Mouse (Mus musculus): ENCODE measurements around the gene Hba-a2.
A peak's percentile ranks its signal among the peaks of the same experiment; 100 is the strongest.
"Not testable (repeated sequence)": the region's sequence is repeated elsewhere in the genome, so short reads cannot be mapped to it uniquely, and the experiment has no call there.

Gene Hba-a2

DNA sequence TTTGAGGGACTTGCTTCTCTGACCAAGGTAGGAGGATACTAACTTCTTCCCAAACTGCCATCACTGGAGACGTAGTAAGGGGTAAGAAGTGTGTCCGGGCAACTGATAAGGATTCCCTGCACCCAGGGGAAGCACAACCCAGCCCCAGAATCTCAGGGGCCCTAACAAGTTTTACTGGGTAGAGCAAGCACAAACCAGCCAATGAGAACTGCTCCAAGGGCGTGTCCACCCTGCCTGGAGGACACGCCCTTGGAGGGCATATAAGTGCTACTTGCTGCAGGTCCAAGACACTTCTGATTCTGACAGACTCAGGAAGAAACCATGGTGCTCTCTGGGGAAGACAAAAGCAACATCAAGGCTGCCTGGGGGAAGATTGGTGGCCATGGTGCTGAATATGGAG lies at the start of gene Hba-a2:
TSS of gene Hba-a2 (plus strand) at position 287 of the 400 bp plus-strand sequence.
- not testable (repeated sequence) for DNase-seq (ENCODE audit: low spot score in 2 of 2)

DNA sequence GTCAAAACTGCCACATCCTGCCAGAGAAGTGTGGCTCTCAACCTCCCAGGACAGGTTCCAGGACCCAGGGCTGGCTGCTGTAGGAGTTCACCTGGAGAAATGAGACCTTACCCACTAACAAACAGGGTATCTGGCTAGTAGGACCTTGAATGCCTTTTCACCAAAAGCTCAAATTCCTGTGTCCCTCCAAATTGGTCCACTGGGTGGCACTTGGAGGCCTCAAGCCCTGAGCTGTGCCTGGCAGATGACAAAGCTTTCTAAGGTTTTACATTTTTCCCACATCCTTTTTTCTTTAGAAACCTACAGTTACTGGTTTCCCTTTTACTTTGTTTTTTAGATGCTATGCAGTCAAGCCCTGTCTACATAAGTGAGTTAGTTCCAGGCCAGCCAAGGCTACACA lies 49.2 kb upstream of the Hba-a2 start:
- no peak for DNase-seq (ENCODE audit: low spot score in 2 of 2)

DNA sequence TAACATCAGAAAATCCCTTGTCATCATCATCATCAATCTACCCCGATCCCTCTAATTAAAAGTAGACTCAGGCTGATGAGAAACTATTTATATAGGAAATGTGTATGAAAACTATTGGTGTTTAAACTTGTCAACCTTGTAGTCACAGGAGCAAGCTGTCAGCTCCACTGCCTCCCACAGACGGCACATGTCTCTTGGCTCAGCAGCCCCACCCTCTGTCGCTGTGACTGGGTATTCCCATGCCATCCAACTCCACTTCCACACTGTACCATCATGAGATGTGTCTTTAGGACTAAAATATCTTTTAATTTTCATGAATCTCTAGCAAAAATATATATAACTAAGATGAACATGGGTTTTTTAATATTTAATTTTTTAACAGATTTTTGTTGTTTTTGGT lies 47.9 kb upstream of the Hba-a2 start:
- no peak for DNase-seq (ENCODE audit: low spot score in 2 of 2)

DNA sequence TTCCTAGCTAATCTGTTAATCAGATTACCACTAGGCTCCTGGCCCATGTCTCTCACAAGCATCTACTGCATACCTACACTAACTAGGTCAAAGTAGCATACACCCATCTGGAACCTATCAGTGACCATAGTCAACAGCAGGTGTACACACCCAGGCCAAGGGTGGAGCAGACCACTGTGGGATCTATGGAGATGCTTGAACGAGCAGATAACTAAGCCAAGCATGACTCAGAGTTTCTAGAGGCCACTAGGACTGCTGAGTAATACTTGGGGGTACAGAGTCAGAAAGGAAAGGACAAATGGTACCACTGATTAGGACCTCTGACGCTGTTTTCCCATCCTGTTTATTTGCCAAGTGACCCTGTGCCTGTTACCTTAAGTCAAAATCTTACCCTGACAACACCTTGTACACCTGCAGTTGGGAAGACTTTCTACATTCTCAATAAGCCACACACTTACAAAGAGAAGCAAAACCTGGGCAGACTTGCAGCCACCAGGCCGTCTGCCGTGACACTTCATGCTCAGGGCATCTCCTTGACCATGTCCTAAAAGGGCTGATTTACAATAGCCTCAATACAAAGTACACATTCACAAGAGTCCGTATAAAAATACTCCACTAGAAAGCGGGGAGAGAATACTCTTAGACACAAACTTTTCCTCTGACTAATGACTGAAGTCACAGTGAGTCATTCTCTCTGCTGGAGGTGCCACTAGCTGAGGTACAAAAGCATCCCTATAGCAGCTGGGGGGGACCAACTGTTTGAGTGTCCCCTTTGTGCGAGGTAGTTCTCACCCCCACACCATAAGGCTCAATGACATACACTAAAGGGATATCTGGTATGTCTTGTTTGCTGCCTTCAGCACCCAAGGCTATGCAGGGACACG lies 45.2 kb upstream of the Hba-a2 start:
- DNase-seq (ENCODE audit: low spot score in 2 of 2): no peak

DNA sequence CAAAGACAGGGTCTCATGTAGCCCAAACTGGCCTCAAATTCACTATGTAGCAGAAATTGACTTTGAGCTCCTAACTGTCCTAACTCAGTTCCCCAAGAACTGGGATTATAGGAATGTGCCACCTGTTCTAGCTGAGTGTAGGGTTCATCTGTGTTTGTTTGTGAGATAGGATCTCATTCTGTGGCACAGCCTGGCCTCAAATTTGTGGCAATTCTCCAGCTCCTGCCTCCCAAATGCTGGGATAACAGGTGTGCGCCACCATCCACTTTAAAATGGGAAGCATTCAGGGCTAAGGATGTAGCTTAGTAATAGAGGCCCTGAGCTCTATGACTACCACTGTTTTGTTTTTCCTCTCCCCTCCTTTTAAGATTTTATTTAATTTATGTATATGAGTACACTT lies 43.2 kb upstream of the Hba-a2 start:
- no peak for DNase-seq (ENCODE audit: low spot score in 2 of 2)

DNA sequence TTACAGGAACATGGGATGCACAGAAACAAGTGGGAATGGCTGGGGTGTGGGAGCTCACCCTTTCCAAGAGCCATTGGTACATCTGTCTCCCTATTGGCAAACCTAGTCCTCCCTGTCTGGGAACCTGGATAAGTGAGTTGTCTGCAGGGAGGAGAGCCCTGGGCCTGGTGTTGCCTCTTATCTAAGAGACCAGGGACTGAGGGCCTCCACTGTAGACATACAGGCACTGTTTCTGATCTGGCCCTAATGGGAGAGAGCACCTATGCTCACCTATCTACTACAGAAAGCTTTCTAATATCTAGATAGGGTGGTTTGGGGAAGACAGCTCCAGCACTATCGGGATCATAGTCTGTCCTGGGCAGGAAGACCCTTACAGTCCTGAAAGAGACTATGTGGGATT lies 40.1 kb upstream of the Hba-a2 start:
- DNase-seq (ENCODE audit: low spot score in 2 of 2): no peak

DNA sequence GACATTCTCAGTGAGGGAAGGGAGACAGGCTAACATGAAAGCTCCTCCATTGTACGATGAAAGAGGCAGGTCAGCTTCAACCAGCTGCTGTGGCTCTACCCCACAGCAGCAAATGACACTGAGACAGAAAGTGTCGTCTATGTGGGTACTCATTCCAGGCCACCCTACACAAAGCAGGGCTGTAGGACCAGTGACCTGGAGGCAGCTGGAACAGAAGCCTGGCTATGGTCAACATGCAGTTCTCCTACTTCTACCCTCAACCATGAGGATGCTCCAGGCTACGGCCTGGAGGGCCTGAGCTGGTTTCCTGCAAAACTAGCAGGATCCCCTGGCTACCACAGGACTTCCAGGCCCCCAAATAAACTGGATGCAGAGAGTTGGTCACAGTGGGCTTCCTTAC lies 39.7 kb upstream of the Hba-a2 start:
- no peak for DNase-seq (ENCODE audit: low spot score in 2 of 2)

DNA sequence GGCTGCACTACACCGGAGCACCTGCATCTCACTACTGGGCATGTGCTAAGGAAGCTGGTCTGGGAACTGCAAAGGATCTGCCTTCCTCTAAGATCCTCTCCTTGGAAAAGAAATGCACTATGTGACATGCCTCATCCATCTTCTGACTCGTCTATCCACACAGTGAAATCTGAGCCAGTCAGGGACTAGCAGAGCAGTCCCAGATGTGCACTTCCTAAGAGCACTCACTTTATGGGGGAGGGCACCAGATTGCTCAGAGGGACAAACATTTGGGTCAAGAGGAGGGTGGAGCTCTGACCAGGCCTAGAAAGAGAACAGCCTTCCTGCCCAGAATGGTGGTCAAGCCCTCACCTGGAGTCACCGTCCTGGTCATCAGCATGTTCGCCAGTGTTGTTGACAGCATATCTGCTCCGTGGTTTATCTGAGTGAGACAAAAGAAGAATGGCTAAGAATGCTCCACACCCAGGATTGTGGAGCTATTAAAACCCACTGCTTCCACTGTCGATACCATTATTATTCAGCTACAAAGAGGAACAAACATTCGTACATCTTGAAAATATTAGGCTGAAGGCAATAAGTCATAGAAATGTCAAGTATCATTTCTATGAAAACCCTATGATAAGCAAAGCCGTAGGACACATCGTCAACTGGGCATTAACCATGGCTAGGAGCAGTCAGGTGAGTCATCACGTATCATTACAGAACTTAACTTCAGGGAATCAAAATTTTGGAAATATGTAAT lies 33.4 kb upstream of the Hba-a2 start:
- DNase-seq (ENCODE audit: low spot score in 2 of 2): no peak

DNA sequence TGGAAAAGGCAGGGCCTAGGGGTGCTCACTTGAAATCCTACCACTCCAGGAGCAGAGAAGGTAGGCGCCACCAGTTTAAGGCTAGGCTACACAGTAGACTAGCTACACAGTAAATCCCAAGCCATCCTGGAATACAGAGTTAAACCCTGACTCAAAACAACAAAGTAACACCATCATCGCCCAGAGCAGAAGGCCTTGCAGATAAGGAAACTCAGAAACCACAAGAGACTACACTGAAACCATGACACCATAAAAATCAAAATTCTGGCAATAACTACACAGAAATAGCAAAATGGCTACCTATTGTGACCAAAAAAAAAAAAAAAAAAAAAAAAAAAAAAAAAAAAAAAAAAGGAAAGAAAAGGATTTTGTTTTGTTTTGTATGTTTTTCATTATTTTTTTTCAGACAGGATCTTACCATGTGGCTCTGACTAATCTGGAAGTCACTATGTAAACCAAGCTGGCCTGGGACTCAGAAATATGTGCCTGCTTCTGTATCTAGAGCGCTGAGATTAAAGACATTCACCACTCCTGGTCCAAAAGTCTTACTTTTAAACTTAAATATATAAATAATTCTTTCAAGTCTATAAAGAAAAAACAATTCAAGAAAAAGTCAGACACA lies 31.1 kb upstream of the Hba-a2 start:
- DNase-seq (ENCODE audit: low spot score in 2 of 2): no peak

DNA sequence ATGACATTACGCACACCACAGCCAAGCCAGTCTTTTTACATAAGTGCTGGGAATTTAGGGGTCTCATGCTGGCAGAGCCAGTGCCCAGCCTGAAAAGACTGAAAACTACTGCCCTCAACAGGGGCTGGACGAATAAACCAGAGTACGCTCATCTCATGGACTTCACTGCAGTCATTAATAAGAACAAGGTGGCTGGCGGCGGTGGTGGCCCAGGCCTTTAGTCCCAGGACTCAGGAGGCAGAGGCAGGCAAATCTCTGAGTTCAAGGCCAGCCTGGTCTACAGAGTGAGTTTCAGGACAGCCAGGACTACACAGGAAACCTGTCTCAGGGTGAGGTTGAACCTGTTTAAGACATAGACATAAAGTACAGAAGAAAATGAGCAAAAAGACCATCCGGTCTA lies 30.1 kb upstream of the Hba-a2 start:
- DNase-seq (ENCODE audit: low spot score in 2 of 2): no peak

DNA sequence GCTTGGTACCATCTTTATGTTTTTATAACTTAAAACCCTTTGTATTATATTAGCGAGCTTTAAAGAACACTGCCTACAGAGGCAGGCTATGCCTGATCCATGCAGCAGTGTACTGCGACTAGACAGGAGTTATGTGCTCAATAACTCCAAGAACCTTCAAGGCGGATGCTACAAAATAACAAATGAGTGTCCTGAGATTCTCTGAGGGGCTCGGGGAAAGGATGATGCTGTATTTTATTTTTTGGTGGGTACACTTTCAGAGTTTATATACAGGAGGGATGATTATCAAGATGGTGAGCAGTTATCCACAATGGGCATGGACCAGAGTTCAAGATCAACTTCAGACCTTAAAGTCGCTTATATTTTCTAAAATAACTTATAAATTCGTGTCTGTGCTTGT lies 29.5 kb upstream of the Hba-a2 start:
- DNase-seq (ENCODE audit: low spot score in 2 of 2): no peak

DNA sequence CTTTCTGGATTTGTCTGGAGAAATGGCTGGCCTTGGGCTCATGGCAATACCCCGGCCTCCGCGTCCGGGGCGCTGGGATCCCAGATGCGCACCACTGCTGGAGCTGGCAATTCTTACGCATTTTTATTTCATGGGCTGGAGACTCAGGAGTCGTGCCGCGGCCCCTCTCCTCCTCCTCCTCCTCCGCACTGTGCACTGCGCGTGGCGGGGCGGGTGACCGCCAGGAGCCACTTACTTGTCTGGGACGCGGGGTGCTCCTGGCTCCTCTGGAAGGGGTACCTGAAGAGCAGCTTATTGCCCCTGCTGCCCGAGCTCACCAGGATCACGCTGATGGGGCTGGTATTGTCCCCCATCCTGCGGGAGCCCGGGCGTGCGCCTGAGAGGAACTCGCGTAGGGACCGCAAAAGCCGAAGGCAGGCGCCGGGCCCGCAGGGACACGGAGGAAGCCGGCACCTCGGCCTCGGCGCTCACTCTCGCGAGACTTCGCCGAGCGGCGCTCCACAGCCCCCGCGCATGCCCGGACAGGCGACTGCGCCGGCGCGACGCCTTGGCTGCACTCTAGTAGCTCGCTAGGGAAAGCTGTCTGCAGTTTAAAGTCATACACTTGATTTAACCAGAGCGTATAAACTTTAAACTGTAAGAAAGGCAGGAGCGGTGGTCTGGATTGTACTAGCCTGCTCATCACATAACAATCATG lies 29.0 kb upstream of the Hba-a2 start, which contains the start of gene Nprl3:
TSS of gene Nprl3 (minus strand) at position 520 of the 697 bp plus-strand sequence.
- DNase-seq (ENCODE audit: low spot score in 2 of 2): peak; percentile 94 to 97

DNA sequence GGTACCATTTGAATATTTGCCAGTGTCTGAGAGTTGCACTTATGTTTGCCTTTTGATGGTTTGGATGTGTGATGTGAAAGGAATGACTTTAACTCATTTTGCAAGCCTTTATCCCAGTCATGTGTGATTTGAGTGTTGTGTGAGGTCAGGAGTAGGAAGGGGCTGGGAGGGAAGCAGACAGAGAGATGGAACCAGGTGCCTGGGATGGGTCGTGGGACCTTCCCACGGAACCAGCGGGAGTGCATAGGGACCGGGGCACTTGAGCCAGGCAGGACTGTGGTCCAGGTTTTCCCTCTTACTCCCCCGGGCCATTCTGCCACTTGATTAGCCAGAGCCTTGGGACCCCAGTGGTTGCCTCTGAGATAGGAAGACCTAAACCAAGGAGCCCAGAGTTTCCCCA lies 28.3 kb upstream of the Hba-a2 start:
- peak; percentile 12 to 18 for DNase-seq (ENCODE audit: low spot score in 2 of 2)

DNA sequence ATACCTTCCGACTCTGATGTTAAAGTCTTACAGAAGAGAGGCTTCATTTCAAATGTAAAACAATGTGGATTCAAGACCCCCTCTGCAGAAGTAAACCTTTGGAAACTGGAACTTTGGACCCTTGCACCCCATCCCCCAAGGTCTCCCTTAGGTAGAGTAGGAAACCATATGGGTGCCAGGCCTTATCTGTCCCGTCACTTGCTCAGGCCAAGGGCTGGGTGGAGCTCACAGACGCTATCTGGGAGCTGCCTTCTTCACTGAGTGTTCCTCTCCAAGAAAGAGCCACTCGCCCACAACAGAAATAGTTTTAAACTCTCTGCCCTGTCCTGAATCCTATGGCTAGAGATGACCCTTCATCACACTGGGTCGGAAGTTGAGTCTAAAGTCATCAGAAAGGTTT lies 27.3 kb upstream of the Hba-a2 start:
- DNase-seq (ENCODE audit: low spot score in 2 of 2): no peak

DNA sequence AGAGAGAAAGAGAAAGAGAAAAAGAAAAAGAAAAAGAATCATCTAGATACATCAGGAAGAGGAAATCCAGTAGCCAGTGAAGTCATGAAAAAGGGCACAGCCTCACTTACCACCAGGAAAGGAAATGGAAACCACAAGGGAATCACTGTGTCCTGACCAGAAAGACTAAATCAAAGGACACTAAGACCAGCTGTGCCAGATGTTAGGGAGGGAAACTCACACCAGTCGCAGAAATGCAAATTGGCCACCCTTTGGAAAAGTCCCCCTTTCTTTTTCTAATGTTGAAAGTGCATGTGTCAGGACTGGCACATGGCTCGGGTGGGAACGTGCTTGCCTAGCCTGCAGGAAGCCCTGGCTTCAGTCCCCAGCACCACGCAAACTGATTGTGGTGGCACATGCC lies 25.1 kb upstream of the Hba-a2 start:
- no peak for DNase-seq (ENCODE audit: low spot score in 2 of 2)

DNA sequence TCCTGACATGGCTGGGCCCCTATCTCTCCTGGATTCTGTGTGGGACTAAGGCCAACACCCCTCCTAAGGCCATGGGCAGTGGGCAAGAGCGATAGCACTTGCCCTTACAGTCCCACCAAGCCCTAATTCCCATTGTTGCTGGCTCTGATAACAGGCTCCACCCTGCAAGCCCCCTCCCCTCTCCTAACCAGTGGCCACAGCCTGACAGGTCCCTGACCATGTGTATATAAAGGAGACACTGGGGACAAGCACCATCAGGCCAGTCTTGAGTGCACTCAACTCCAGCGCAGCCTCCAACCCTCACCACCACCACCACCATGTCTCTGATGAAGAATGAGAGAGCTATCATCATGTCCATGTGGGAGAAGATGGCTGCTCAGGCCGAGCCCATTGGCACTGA lies 19.9 kb upstream of the Hba-a2 start, which contains the start of gene Hba-x:
TSS of gene Hba-x (plus strand) at position 54 of the 400 bp plus-strand sequence.
- DNase-seq (ENCODE audit: low spot score in 2 of 2): no peak

DNA sequence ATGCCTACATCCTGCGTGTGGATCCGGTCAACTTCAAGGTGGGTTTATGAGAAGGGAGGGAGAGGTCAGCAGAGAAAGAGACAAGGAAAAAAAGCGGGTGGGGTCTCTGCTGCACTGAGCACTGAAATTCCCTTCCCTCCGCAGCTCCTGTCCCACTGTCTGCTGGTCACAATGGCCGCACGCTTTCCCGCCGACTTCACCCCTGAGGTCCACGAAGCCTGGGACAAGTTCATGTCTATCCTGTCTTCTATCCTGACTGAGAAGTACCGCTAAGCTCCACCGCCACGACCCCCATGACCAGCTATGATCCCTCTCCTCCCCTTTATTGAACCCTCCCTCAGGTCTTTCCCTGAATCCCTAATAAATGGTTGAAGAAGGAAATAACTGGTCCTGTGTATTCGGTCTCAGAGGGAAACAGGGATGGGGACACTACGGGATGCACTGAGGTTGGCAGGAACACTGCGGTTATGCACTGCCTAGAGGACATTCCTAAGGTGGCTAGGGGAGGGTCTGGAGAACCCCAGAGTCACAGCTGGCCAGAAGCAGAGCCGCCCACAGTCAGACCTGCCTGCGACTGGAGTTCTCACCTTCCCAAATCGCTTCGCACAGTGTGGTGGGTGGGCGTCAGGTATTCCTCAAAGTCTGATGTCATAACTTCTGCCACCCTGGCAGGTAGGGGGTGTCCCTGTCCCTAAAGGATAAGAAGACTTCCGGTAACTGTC lies 18.4 kb upstream of the Hba-a2 start:
- DNase-seq (ENCODE audit: low spot score in 2 of 2): no peak

DNA sequence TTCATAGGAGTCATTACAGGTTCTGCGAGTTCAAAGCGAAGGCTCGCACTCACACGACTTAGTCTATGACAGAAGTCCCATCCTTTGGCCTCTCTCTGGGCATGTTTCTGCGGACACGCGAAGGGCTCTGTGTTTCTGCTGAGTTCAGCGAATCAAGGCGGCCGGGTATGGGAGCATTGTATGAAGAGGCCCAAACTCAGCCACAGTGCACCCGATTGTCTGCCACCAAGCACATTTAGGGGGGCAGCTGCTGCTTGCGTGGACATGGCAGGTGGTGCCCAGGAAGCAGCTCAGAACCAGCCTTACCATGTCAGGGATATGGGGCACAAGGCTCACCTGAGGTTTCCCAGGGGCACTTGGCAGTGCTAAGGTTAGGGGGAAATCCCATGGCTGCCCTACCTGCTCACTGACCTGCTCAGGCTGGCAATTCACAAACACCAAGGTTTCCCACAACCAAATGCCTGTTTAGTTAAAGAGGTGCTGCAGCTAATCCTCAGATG lies 17.8 kb upstream of the Hba-a2 start:
- no peak for DNase-seq (ENCODE audit: low spot score in 2 of 2)

DNA sequence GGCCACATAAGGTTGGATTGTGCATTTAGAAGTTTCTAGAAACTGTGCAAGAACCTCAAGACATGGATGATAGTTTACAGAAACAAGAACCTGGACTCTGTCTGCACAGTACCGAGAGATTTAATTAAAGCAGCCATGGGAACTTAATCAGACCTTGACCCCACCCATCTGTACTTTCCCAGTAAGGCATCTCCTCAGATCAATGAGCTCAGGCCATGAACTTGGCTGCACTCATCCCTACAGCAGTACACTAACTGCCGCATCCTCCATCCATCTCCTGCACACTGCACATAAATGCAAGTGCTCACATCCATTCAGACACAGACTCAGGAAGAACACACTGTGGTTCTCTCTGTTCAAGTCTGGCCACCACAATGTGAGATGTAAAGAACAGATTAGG lies 15.6 kb upstream of the Hba-a2 start:
- no peak for DNase-seq (ENCODE audit: low spot score in 2 of 2)

DNA sequence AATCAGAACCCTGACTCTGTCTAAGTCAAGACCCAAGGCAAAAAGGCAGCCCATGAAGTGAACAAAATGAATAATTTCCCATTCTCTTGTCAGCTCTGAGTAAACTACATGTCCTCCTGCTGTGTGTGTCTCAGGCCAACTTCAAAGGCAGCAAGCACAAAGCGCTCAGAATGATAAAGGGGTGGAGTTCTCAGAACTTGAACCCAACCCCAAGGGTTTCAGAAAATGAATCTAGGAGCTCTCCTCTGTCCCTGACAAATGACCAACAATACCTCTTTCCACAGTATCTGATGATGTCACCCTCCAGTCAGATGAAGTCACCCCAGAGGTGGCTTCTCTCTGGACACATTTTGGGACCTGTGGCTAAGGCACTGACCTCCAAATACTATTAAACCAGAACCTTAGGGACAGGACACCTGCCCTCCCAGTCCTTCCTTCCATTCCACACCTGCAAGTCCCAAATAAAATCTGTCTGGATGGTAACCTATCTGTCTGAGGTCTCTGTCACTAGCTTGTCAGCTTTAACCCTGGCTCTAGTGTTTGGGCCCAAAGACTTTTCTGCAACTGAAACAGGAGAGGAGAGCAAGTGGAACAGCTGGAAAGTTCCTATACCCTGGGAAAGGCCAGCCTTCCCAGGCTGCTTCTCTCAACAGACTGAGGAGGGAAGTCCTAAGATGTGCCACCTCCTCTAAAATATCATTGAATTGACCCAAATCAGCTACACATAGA lies 14.7 kb upstream of the Hba-a2 start:
- DNase-seq (ENCODE audit: low spot score in 2 of 2): no peak
